Mouse (Mus musculus): ENCODE results near the gene Mogat1.
"Not testable (repeated sequence)": the region's sequence is repeated elsewhere in the genome, so short reads cannot be mapped to it uniquely, and the experiment has no call there.

Mogat1 gene

DNA sequence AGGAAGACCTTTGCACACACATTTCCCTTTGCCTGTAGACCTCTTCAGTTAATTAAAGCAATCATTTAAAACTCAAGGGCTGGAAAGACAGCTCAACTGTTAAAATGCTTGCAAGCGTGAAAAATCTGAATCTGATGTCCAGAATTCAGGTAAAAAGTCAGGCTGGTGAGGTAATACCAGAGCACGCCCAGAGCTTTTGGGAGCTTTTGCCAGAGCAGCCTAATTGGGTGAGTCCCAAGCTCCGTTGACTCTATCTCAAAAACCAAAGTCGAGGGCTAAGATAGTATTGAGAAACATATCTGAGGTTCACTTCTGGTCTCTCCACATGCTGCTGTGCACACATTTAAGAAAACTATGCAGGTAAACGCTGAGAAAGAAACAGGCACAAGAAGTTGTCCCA is at the start of gene Mogat1:
Mogat1 (plus strand) TSS at position 130 of the 400 bp plus-strand sequence.
- DNase-seq (ENCODE audit: low read depth in 1 of 2, low spot score in 2 of 2), result no peak

DNA sequence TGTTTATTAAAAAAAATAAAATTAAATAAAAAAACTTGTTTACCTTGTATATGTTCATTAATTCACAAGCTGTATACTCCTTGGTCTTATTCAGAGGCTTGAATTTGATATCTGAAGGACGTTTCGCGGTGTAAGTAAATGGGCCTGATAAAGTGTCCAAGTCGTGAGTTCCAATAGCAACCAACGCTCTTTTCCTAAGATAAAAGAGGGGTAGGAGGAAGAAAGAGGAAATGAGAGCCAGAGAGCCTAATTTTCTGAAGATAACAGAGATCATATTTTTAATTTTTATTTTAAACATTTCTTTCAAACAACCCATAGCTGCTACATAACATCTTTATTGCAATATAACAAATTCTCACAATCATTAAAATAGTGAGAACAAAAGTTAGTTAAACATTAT is 38.4 kb upstream of the Mogat1 start:
- DNase-seq (ENCODE audit: low read depth in 1 of 2, low spot score in 2 of 2), result no peak

DNA sequence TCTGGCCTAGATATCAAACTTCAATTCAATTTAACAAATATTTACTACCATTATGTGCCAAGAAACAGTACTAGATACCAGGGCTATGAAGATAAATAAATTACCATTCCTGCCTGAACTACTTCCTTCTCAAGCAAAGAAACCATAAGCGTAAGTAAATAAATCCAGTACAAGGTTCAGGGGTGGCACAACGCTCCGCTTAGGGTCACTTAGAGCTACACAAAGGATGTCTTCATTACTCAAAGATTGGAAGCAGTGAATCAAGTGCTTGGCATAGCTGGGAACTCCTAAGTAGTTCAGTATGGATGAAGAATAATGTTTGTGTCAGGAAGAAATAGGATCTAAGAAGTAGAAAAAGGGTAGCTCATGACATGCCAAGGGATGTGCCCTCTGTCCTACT is 27.4 kb upstream of the Mogat1 start:
- no peak for DNase-seq (ENCODE audit: low read depth in 1 of 2, low spot score in 2 of 2)

DNA sequence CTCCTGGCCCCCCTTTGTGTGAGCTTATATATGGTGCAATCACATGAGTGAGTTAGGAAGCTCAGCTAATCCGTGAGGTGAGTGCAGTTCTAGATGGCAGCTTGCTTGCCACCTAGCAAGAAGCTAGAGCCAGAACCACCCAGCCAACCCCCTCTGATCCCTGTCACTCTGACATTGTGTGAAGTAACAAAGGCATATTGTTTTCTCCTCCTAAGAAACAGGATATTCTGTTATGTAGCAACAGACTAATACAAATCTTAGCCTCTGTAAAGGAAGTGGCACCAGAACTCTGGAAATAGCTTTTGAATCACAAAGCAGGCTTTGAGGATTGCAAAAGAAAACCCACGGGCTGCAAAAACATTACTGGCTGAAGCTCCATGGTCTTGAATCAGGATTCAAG is 26.4 kb upstream of the Mogat1 start:
- no peak for DNase-seq (ENCODE audit: low read depth in 1 of 2, low spot score in 2 of 2)

DNA sequence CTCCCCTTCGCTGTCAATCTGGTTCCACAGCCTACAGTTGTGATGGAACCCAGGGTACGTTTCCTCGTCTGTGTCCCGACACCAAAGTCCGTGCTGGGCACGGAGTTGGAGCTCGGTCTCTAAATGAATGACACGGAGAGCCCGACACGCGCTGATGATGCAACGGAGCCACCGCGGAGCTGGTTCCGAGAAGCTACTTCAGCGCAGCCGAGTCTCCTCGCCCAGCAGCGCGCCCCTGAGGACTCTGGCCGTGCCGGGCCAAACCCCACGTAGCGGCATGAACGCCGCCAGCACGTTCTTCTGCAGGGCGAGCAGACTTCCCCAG is 22.4 kb upstream of the Mogat1 start:
- no peak for DNase-seq (ENCODE audit: low read depth in 1 of 2, low spot score in 2 of 2)

DNA sequence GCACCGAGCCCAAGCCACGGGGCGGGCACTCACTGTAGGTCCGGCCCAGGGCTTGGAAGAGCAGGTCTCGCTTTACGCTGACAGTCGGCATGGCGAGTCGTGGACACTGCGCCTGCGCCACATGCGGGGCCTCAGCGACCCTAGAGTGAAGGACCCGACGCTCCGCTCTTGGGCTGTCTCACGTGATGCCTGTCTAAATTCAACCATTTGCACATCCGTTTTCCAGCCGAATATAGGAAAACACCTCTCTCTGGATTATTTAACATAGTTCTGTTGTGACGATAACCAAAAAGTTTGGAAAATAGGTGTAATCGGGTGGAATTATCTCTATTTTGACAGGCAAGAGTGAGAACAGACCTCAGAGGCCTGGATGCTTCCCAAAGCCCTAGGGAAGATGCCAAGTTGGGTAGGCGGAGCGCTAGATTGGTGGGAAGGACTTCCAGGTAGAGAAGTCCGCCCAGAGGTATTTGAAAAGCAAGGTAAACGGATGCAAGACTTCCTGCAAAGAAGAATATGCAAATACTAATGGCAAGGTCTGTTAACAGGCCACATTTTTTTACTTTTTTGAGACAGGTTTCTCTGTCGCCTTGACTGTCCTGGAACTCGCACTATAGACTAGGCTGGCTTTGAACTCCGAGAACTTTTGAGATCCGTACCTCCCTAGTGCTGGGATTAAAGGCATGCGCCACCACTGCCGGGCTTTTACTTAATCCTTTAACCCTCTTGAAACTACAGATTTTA is 21.9 kb upstream of the Mogat1 start, which contains the start of gene Farsb:
Farsb (minus strand) TSS at position 146 of the 741 bp plus-strand sequence.
- DNase-seq (ENCODE audit: low read depth in 1 of 2, low spot score in 2 of 2), result peak; percentile 72 to 88

DNA sequence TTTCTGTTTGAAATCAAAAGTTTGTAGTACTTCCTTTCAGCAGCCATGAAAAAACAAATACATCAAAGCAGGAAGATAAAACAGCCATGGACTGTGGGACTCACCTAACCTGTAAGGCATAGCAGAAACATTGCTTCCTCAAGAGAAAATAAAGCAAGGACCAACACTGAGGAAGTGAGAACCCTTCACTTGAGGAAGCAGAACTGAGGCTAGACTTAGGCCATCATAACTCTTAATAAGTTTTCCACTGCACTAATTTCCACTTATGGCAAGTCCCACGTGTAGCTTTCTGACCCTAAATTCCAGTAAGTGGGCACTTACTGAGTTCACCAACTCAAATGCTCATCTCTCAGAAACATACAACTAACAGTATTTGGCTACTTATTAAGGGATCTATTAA is 20.6 kb upstream of the Mogat1 start:
- DNase-seq (ENCODE audit: low read depth in 1 of 2, low spot score in 2 of 2), result no peak

DNA sequence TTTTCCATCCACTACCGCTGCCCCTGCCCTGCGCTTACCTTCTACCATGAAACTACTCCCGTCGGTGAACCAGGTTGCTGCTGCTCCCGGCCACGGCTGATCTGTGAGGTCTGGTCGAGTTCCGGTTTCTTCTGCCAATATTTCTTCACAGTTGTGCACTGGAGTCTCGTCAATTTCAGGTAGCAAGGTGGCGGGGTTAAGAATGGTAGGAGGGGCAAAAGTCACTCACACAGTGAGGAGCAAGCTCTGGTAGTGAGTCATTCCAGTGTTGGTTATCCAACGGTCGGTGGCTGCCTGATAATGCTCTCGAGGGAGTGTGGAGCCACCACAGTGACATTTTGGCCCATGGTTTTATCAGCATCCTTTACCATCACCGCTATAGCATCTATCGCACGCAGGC is 9.8 kb upstream of the Mogat1 start:
- DNase-seq (ENCODE audit: low read depth in 1 of 2, low spot score in 2 of 2), result no peak

DNA sequence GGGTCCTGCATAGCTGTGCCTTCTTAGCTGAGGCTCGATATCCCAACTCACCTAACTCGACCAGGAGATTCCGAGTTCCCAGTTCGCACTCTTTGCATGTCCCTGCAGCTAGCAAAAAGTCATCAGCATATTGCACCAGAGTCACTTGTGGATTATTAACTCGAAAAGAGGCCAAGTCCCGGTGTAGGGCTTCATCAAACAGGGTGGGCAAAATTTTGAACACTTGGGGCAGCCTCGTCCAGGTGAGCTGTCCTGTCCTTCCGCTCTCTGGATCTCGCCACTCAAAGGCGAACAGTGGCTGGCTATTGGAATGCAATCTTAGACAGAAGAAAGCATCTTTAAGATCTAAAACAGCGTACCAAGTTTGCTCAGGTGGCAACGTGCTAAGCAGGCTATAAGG is 8.9 kb upstream of the Mogat1 start:
- DNase-seq (ENCODE audit: low read depth in 1 of 2, low spot score in 2 of 2), result not testable (repeated sequence)

DNA sequence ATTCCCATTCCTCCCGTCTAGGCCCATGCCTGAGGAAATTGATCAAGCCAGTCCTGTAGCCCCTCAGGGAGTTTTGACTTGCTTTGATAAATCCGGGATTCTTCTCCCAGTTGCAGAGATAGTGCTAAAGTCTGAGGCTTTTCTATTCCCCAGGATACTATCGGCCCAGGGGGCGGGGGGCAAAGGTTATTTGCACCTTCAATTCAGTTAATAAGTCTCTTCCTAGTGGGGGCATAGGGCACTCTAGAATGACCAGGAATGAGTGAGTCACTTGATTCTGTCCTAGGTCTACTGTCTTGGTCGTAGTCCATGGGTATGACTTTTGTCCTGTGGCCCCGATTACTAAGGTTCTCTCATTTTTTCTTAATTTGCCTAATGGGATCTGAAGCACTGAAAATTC is 8.3 kb upstream of the Mogat1 start:
- DNase-seq (ENCODE audit: low read depth in 1 of 2, low spot score in 2 of 2), result no peak

DNA sequence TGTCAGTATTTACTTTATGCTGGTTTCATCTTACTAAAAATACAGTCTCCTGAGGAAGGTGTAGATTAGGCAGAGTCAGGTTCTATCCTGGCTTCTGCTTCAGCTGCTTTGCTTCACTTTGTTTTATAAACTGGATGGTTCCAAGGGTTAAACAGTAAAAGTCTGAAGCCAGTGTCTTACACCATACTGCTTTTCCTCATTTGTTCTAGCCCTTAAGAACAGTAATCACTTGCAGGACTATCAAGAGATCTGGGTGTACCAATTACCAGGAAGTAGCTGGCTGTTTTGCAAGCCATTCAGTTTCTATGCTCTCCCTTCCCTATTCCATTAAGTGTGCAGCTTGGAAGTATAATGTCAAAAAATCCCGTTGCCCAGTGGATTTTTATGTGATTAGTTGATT is 3.7 kb upstream of the Mogat1 start:
- no peak for DNase-seq (ENCODE audit: low read depth in 1 of 2, low spot score in 2 of 2)

DNA sequence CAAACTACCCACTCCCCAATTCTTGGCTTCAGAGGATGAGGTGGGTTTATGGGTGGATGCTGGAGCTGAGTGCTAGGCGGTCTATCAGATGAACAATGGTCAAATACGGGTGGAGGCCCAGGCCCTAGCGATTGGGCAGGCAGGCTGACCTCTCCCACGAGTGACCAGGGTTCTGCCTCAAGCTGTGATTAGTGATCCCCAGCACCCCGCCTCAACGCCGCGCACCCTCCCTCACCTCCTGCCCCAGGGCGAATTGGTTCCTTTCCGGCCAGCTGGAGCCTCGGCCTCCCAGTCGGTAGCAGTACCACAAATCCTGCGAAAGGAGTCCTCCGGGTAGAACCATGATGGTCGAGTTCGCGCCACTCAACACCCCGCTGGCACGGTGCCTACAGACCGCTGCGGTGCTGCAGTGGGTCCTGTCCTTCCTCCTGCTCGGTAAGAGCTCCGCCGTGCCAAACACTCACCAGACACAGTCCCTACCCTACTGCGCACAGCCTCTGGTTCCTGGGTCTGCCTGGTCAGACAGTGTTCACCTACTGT is 900 bp downstream of the Mogat1 start, which contains the start of gene BC035947:
BC035947 (minus strand) TSS at position 538 of the 540 bp plus-strand sequence.
- DNase-seq (ENCODE audit: low read depth in 1 of 2, low spot score in 2 of 2), result no peak

DNA sequence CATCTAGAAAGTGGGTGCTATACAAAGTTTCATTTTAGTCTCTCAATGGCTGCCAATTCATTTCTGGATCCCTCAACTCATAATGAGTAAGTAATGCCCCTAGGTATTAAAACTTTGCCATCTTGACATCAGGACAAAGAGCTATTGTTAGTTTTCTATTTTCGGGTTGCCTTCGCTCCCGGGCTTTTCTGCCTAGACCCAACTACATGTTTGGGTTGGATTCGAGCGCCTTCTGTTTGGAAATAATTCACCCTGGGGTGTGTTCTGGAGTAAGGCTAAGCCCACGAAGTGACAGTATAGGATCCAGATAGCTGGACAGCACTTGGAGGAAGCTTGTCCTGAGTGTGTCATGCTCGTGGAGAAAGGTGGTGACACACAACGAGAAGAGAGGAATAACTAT is 2.0 kb downstream of the Mogat1 start:
- DNase-seq (ENCODE audit: low read depth in 1 of 2, low spot score in 2 of 2), result no peak

DNA sequence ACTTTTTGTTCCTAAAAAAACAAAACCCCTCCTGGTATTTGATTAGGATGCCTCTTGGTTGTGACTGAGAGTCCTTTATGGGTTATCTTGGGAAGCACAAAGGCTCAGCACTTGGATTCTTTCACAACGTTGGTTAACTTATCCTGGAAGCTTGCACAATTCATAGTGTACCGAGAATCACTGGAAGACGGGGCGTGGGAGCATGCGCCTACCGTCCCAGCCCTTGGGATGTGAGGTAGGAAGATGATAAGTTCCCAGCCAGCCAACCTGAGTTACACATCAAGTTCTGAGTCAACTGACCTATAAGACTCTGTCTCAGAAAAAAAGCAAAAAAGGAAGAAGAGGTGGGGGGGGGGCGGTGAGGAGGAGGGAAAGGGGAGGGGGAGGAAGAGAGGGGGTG is 8.1 kb downstream of the Mogat1 start:
- no peak for DNase-seq (ENCODE audit: low read depth in 1 of 2, low spot score in 2 of 2)

DNA sequence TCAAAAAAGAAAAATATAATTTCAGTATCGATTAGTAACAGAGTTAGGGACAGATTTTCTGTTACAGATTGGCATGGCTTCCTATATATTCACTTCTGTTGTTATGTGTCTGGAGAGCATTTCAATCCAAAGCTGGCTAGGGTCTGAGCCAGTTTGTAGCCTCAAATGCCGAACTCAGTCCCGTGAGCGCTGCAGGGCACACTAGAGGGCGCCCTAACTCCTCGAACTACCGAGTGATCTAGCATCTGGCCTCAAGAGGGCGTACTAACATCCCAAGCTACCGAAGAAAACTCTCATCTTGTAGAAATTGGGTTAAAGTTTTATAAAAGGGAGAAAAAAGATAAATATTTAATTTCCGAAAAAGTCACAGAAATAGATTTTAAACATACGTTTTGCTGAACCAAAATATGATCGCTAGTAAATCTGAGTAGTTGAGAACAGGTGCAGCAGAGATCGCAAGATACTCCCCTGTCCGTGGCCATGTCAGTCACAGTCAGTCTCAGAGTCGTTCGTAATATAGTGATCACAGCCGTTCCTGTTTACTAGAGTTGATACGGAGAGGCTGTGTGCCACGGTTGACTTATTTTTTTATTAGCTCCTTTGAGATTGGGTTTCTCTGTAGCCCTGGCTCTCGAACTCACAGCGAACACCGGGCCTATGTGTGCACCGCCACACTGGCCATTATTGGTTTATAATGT is 14.5 kb downstream of the Mogat1 start:
- DNase-seq (ENCODE audit: low read depth in 1 of 2, low spot score in 2 of 2), result peak in 1 of 2 experiments; percentile 8

DNA sequence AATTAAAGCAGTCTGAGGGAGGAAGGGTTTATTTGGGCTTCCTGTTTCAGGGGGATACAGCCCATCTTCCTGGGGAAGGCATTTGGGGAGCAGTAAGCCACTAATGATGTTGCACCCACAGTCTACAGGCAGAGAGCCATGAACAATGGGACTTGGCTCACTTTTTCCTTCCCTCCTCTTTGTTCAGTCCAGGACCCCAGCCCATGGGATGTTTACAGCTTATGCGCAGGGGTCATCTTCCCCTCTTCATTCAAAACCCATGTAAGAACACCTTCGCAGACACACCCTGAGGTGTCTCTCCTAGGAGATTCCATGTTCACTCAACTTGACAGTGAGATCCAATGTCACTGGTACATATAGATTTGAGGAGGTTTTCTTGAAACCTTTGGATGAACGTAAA is 17.6 kb downstream of the Mogat1 start:
- no peak for DNase-seq (ENCODE audit: low read depth in 1 of 2, low spot score in 2 of 2)

DNA sequence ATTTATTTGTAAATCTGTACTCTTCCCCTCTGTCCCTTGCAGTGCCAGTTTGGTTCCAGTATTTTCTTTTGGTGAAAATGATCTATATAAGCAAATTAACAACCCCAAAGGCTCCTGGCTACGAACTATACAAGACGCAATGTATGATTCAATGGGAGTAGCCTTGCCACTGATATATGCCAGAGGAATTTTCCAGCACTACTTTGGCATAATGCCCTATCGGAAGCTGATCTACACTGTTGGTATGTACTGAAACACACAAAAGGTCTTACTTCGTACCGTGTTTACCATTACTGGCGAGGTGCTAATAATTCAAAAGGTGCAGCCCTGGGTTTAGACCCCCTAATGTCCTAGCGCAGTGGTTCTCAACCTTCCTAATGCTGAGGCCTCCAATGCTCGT is 18.2 kb downstream of the Mogat1 start:
- DNase-seq (ENCODE audit: low read depth in 1 of 2, low spot score in 2 of 2), result no peak

DNA sequence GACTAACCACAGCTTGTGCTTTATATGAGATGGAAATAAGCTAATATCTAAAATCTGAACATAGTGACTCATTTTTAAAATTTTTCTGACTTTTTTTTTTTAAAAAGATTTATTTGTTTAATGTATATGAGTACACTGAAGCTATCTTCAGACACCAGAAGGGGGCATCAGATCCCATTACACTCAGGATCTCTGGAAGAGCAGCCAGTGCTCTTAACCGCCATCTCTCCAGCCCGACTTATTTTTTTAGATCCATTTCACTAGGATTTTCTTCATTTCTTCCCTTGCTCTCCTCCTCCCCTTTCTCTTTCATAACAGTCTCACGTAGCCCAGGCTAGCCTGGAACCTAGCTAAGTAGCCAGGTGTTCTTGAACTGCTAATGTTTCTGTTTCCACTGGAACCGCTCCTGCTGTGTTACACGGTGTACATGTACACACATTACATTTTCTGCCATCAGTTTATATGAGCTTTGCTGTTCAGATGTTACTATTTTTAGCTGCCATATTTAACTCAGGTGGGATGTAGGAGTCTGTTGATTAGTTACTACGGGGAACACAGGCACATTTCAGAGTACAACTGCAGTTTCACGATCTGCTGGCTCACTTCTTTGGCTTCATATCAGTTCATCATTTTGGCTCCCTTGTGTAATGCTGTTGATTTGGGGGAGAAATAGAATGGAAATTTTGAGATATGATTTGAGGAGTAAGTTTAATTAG is 19.9 kb downstream of the Mogat1 start:
- no peak for DNase-seq (ENCODE audit: low read depth in 1 of 2, low spot score in 2 of 2)

DNA sequence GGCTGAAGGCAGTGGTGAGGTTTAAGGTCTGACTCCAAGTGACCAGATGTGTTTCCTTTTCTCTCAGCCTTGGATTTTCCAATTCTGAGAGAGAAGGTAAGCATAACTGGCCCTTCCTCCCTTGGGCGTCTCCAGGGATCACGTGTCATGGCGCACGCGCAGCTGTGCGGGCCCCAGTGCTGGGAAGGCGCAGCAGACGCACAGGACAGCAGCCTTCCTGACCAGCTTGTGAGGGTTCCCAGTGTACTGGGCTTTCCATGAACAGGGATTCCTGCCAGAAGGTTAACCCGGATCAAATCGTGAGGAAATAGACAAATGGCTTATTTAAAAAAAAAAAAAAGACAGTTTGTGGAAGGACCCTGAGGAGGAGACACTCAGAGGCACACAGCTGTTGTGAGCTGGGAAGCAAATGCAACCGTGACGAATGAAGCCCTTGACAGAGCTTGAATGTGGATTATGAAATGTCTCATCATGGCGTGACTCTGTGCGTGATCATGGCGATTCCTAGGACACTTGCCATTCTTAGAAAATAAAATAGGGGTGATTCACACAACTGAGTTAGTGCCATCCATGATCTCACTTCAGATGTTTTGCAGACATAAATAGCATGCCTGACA is 21.5 kb downstream of the Mogat1 start:
- no peak for DNase-seq (ENCODE audit: low read depth in 1 of 2, low spot score in 2 of 2)

DNA sequence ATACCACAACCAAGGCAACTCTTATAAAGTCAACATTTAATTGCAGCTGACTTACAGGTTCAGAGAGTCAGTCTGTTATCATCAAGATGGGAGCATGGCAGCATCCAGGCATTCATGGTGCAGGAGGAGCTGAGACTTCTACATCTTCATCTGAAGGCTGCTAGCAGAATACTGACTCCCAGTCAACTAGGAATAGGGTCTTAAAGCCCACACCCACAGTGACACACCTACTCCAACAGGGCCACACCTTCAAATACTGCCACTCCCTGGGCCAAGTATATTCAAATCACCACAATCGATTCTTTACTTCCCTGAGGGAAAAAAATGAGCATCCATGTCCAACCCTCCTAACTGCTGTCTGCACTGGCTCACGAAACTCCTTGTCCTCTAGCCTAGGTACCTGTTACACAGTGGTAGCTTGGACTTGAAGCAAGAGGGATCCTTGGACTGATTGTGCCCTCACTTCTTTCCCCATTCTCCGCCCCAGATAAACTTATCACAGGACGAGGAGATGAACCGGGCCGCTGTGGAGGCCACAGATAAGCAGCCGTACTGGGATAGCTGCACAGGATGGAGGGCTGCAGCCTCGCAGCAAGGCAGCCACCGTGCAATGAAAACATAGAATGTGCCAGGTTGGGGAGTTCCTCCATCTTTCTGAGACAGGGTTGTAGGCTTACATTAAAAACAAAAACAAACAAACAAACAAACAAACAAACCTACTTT is 23.8 kb downstream of the Mogat1 start:
- DNase-seq (ENCODE audit: low read depth in 1 of 2, low spot score in 2 of 2), result no peak
